Comparison of ENCODE assay signal across 9 mouse cellular contexts in genomic region chr6:48842111-48842842, GRCm38 (mm10). TPM values are rescaled to one million over a fixed set of nuclear protein-coding genes. Genes with fewer than 3 reads are reported as not detected.
DNase-seq lines count a peak whose midpoint lies in the region; ATAC-seq and TF ChIP-seq lines count a peak whose summit lies in the region.
"Had no signal": no experiment of that assay in that cellular context is flagged by ENCODE, and none has a peak within 500 bp of the region (broad histone marks: within the 10 kb centered on the region; RNA-seq: fewer than 3 reads in every experiment).

No protein-coding gene starts in this region.

- 0 out of 2 replicates have a peak overlapping the region, but pooled peaks have one; percentile 85 for H3K27ac ChIP-seq in hindbrain, embryonic 13.5 days
- peak overlapping the region; percentile 81 for H3K27ac ChIP-seq in limb, embryonic 14.5 days (replicated peaks; ENCODE audit: low read depth, low read length)
- H3K27ac ChIP-seq in midbrain, embryonic 12.5 days (replicated peaks) = no peak overlapping the region

- peak overlapping the region; percentile 68; the same call in 1 of the 2 replicates for H3K9ac ChIP-seq in hindbrain, embryonic 13.5 days
- peak overlapping the region; percentile 58; the same call in 1 of the 2 replicates for H3K9ac ChIP-seq in limb, embryonic 14.5 days (ENCODE audit: low read depth, low read length, severe bottlenecking)
- no peak overlapping the region for H3K9ac ChIP-seq in midbrain, embryonic 12.5 days (replicated peaks)

- peak overlapping the region; percentile 59 for H3K4me2 ChIP-seq in hindbrain, embryonic 13.5 days
- H3K4me2 ChIP-seq in limb, embryonic 14.5 days (replicated peaks; ENCODE audit: low read depth, low read length, severe bottlenecking) = peak overlapping the region; percentile 85
- H3K4me2 ChIP-seq in midbrain, embryonic 12.5 days (replicated peaks) = peak overlapping the region; percentile 49; the same call in 1 of the 2 replicates

- H3K36me3 ChIP-seq in hindbrain, embryonic 13.5 days = 0 out of 2 replicates have a peak, but pooled peaks cover 3% of the 10 kb centered on the region
- peaks cover 33% of the 10 kb centered on the region for H3K36me3 ChIP-seq in limb, embryonic 14.5 days (ENCODE audit: control insufficient read depth, insufficient read depth, low read length)
- no peaks in the 10 kb centered on the region; the same call in 1 of the 2 replicates for H3K36me3 ChIP-seq in midbrain, embryonic 12.5 days

- 72% methylated on average over 11 of the region's 11 CpGs for WGBS in hindbrain, embryonic 13.5 days
- 60% methylated on average over 11 of the region's 11 CpGs for WGBS in limb, embryonic 14.5 days
- 73% methylated on average over 11 of the region's 11 CpGs for WGBS in midbrain, embryonic 12.5 days

- intact Hi-C loops in left cerebral cortex, postnatal 4 days (cut with DNase I) = no loop called here
- intact Hi-C loops in left cerebral cortex, postnatal 25 days (cut with DNase I) = no loop called here
- intact Hi-C loops in gastrocnemius, postnatal 36 days (cut with DNase I) = no loop called here

- peak; percentile 24; the same call in 1 of the 2 replicates for ATAC-seq in common myeloid progenitor, adult 5-6 weeks (replicated peaks; ENCODE audit: low read depth, poor library complexity, severe bottlenecking)
- ATAC-seq in hindbrain, embryonic 13.5 days (ENCODE audit: low FRiP score) = no peak
- no peak for ATAC-seq in limb, embryonic 14.5 days (ENCODE audit: low FRiP score, low read depth)
- no peak for ATAC-seq in midbrain, embryonic 12.5 days (ENCODE audit: low FRiP score, low read depth)

- H3K4me3 ChIP-seq in hindbrain, embryonic 13.5 days = no peak overlapping the region
- H3K4me3 ChIP-seq in limb, embryonic 14.5 days (replicated peaks; ENCODE audit: low read length) = peak overlapping the region; percentile 50
- no peak overlapping the region for H3K4me3 ChIP-seq in midbrain, embryonic 12.5 days

- no peaks in the 10 kb centered on the region for H3K9me3 ChIP-seq in hindbrain, embryonic 13.5 days
- no peaks in the 10 kb centered on the region for H3K9me3 ChIP-seq in limb, embryonic 14.5 days (ENCODE audit: control insufficient read depth, low read length)
- H3K9me3 ChIP-seq in midbrain, embryonic 12.5 days = no peaks in the 10 kb centered on the region

- DNase-seq in left cerebral cortex, postnatal 4 days = peak; percentile 50
- DNase-seq in left cerebral cortex, postnatal 25 days (ENCODE audit: low spot score in 2 of 2) = no peak
- no peak for DNase-seq in limb, embryonic 14.5 days (ENCODE audit: low spot score)
- no peak for DNase-seq in embryo, embryonic 9.5 days (ENCODE audit: extremely low spot score)
- no peak for DNase-seq in gastrocnemius, postnatal 36 days

- no peaks in the 10 kb centered on the region for H3K27me3 ChIP-seq in hindbrain, embryonic 13.5 days
- no peaks in the 10 kb centered on the region for H3K27me3 ChIP-seq in limb, embryonic 14.5 days (ENCODE audit: control insufficient read depth, insufficient read depth, low read length)
- H3K27me3 ChIP-seq in midbrain, embryonic 12.5 days = no peaks in the 10 kb centered on the region

- no peak for TF ChIP-seq POLR2A in limb, embryonic 14.5 days (IDR thresholded peaks at IDR 0.05; ENCODE audit: borderline replicate concordance, extremely low read depth, insufficient read depth, insufficient read length)

- H3K4me1 ChIP-seq in hindbrain, embryonic 13.5 days (replicated peaks) = peaks cover 47% of the 10 kb centered on the region
- H3K4me1 ChIP-seq in limb, embryonic 14.5 days (ENCODE audit: control insufficient read depth, insufficient read depth, low read length) = peaks cover 34% of the 10 kb centered on the region
- peaks cover 35% of the 10 kb centered on the region for H3K4me1 ChIP-seq in midbrain, embryonic 12.5 days

RNA-seq across cellular contexts. Expression of gene Tmem176b, which starts 1.0 kb away (rescaled TPM):
- total RNA-seq in left cerebral cortex, postnatal 4 days (2021) = 10 to 100 TPM; 25.8 to 32.2 TPM
- total RNA-seq in left cerebral cortex, postnatal 25 days (2021) = 10 to 100 TPM; 53.7 to 57.9 TPM
- total RNA-seq in common myeloid progenitor, adult 5-6 weeks (2017) = 137 and 148 TPM in 2 replicates
- 116 and 118 TPM in 2 replicates for polyA plus RNA-seq in hindbrain, embryonic 13.5 days (2015; fragmentation: Nextera tagmentation; extraction: Ambion mirVana)
- polyA plus RNA-seq in limb, embryonic 14.5 days (2012; rRNA removed) = 227 and 235 TPM in 2 replicates
- polyA plus RNA-seq in limb, embryonic 14.5 days (2014; fragmentation: Nextera tagmentation; extraction: Ambion mirVana) = 232 and 255 TPM in 2 replicates
- polyA plus RNA-seq in midbrain, embryonic 12.5 days (2016; fragmentation: Nextera tagmentation; extraction: Ambion mirVana) = 64.5 and 86.7 TPM in 2 replicates
- 10 to 100 TPM in 1 of 2 experiments, 1 to 10 TPM in 1; 8.2 to 12.9 TPM for total RNA-seq in gastrocnemius, postnatal 36 days (2021)

RNA-seq across cellular contexts. Expression of gene Tmem176a, which starts 1.6 kb away (rescaled TPM):
- total RNA-seq in left cerebral cortex, postnatal 4 days (2021) = 10 to 100 TPM in 1 of 2 experiments, 1 to 10 TPM in 1; 8.8 to 10.4 TPM
- total RNA-seq in left cerebral cortex, postnatal 25 days (2021) = 10 to 100 TPM; 30.2 to 34.9 TPM
- total RNA-seq in common myeloid progenitor, adult 5-6 weeks (2017) = 33.7 and 54.6 TPM in 2 replicates
- 19.0 and 19.9 TPM in 2 replicates for polyA plus RNA-seq in hindbrain, embryonic 13.5 days (2015; fragmentation: Nextera tagmentation; extraction: Ambion mirVana)
- 49.7 and 61.3 TPM in 2 replicates for polyA plus RNA-seq in limb, embryonic 14.5 days (2012; rRNA removed)
- polyA plus RNA-seq in limb, embryonic 14.5 days (2014; fragmentation: Nextera tagmentation; extraction: Ambion mirVana) = 80.7 and 90.9 TPM in 2 replicates
- 18.5 and 18.6 TPM in 2 replicates for polyA plus RNA-seq in midbrain, embryonic 12.5 days (2016; fragmentation: Nextera tagmentation; extraction: Ambion mirVana)
- total RNA-seq in gastrocnemius, postnatal 36 days (2021) = 1 to 10 TPM; 4.2 to 4.6 TPM

RNA-seq across cellular contexts. Expression of gene Aoc1, which starts 30.4 kb away (rescaled TPM):
- total RNA-seq in left cerebral cortex, postnatal 4 days (2021) = not detected
- not detected for total RNA-seq in left cerebral cortex, postnatal 25 days (2021)
- 0.23 TPM in 1 of 2 replicates, not detected in the other for total RNA-seq in common myeloid progenitor, adult 5-6 weeks (2017)
- not detected in 2 replicates for polyA plus RNA-seq in hindbrain, embryonic 13.5 days (2015; fragmentation: Nextera tagmentation; extraction: Ambion mirVana)
- polyA plus RNA-seq in limb, embryonic 14.5 days (2012; rRNA removed) = 0.08 and 0.34 TPM in 2 replicates
- not detected in 2 replicates for polyA plus RNA-seq in limb, embryonic 14.5 days (2014; fragmentation: Nextera tagmentation; extraction: Ambion mirVana)
- not detected in 2 replicates for polyA plus RNA-seq in midbrain, embryonic 12.5 days (2016; fragmentation: Nextera tagmentation; extraction: Ambion mirVana)
- not detected for total RNA-seq in gastrocnemius, postnatal 36 days (2021)
- total RNA-seq: left cerebral cortex, postnatal 10 days had no signal
